Mouse (Mus musculus) liver, embryonic 13.5 days (tissue): Measurements from ENCODE around the gene Tmprss3. TPM values are rescaled to one million over a fixed set of nuclear protein-coding genes. Genes with fewer than 3 reads are reported as not detected.

Experiments used
- ATAC-seq: fragments of 200-750 bp; cut with Nextera tagmentation; 2 replicates; pipeline ENCODE4 v1.8.0; 2017; ENCODE audit warnings: low read depth, mild to moderate bottlenecking, moderate number of reproducible peaks, moderate library complexity
- DNase-seq: peaks from one replicate; pipeline ENCODE4 v3.0.0; 2022
- H3K27ac ChIP-seq: fragments of 300-500 bp; sonication (generic); 2 replicates; pipeline ENCODE4 v1.5.1; 2015; ENCODE audit warnings: moderate library complexity, mild to moderate bottlenecking, inconsistent platforms
- H3K27me3 ChIP-seq: fragments of 300-500 bp; sonication (generic); 2 replicates; pipeline ENCODE4 v1.6.1; 2015; ENCODE audit warnings: mild to moderate bottlenecking, inconsistent platforms
- H3K36me3 ChIP-seq: fragments of 300-500 bp; sonication (generic); 2 replicates; pipeline ENCODE4 v1.6.1; 2015; ENCODE audit warnings: mild to moderate bottlenecking, inconsistent platforms
- H3K4me1 ChIP-seq: fragments of 300-500 bp; sonication (generic); replicated peaks from 2 replicates; pipeline ENCODE4 v1.6.1; 2015; ENCODE audit warnings: inconsistent platforms
- H3K4me2 ChIP-seq: fragments of 300-500 bp; sonication (generic); 2 replicates; pipeline ENCODE4 v1.6.1; 2015; ENCODE audit warnings: inconsistent platforms, mild to moderate bottlenecking, moderate library complexity
- H3K4me3 ChIP-seq: fragments of 300-500 bp; sonication (generic); replicated peaks from 2 replicates; pipeline ENCODE4 v1.5.1; 2015; ENCODE audit warnings: mild to moderate bottlenecking, inconsistent platforms
- H3K9ac ChIP-seq: fragments of 300-500 bp; sonication (generic); 2 replicates; pipeline ENCODE4 v1.6.1; 2015; ENCODE audit warnings: mild to moderate bottlenecking, inconsistent platforms
- H3K9me3 ChIP-seq: fragments of 300-500 bp; sonication (generic); replicated peaks from 2 replicates; pipeline ENCODE4 v1.6.1; 2016; ENCODE audit warnings: inconsistent platforms
- WGBS: fragments of 180-500 bp; shearing (Covaris S2); methylation state at CpG from one replicate; pipeline ENCODE4 v1.1.7; 2015; ENCODE audit not compliant: insufficient replicate concordance; 5-methylcytosine and 5-hydroxymethylcytosine counted together
- polyA plus RNA-seq: library from polyadenylated mRNA; unstranded; fragments of >200 nt; fragmentation: Nextera tagmentation; extraction: Ambion mirVana; gene quantifications from 2 replicates; pipeline ENCODE4 v1.2.1, GENCODE M21; 2015

Tmprss3 gene
- polyA plus RNA-seq, 1 experiment from 2014 or later: 0.16 TPM

DNA sequence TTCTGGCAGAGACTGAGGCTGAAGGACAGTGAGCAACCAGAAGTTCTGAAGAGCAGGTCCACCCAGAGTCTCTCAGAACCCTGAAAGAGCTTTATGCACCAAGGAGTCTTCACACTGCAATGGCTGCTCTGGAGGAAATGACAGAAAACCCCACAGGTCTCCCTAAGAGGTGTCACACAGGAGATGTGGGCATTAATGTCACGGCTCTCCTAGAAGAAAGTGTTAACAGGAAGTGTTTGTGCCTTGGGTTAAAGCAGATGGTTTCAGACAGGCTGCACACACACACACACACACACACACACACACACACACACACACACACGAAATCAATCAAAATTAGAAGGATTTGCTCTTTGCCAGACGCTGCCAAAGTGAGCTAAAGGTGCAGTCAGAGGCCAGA lies 62.5 kb downstream of the Tmprss3 start:
- H3K4me2 ChIP-seq: no peak overlapping the region
- no peak overlapping the region for H3K9ac ChIP-seq
- no peak overlapping the region for H3K4me3 ChIP-seq
- 27% methylated on average over 3 of the region's 3 CpGs for WGBS
- DNase-seq (no peak), ATAC-seq (no peak)
- no peak overlapping the region for H3K27ac ChIP-seq
- no peaks in the 10 kb centered on the region for H3K36me3 ChIP-seq
- no peaks in the 10 kb centered on the region for H3K27me3 ChIP-seq
- H3K4me1 ChIP-seq: peaks cover 8% of the 10 kb centered on the region; the same call in 1 of the 2 replicates
- H3K9me3 ChIP-seq: no peaks in the 10 kb centered on the region

DNA sequence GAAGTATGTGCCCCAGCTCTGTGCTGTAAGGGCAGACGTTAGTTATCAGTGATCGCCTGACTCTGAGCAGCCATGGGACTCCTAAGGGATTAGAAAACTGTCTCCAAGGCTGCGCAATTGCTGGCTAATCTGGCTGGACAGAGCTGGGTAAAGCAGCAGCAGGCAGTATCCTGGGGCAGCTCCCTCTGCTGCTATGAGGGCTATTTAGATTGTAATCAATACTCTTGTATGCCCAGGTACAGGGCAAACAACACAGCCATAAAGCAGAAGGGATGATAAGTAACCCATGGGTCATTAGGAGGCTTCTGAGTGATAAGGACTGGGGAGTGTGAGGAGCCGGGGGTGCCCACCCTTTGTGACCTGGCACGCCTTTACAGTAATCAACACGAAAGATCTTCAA lies 63.9 kb downstream of the Tmprss3 start:
- Histone ChIP-seq H3K4me1 (peaks cover 8% of the 10 kb centered on the region; the same call in 1 of the 2 replicates), H3K27ac (no peak overlapping the region), H3K9me3 (no peaks in the 10 kb centered on the region), H3K27me3 (0 out of 2 replicates have a peak, but pooled peaks cover 4% of the 10 kb centered on the region), H3K36me3 (no peaks in the 10 kb centered on the region), H3K4me2 (no peak overlapping the region), H3K9ac (no peak overlapping the region), H3K4me3 (no peak overlapping the region)
- ATAC-seq: no peak
- DNase-seq: no peak
- 45% methylated on average over 6 of the region's 6 CpGs for WGBS

DNA sequence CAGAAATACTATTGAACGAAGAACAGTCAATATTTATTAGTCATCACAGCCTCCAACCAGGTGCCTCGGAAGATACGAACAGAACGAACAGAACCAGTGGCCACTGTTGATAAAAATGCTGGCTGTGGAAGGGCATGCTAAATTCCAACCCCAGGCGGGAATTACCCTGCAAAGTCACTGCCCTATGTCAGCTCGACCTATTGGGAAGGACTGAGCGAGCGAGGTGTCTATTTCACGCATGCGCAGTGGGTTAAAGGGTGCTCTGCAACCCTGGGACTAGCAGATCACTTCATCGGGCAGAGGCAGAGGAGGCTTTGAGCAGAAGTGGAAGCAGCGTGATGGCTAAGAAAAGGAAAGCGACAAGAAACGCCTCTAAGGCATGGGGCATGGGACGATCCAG lies 65.0 kb downstream of the Tmprss3 start:
- DNase-seq (no peak), ATAC-seq (peak; percentile 61)
- H3K36me3 ChIP-seq: no peaks in the 10 kb centered on the region
- 0 out of 2 replicates have a peak, but pooled peaks cover 4% of the 10 kb centered on the region for H3K27me3 ChIP-seq
- H3K9ac ChIP-seq: no peak overlapping the region
- peak overlapping the region; percentile 30; the same call in 1 of the 2 replicates for H3K4me2 ChIP-seq
- H3K9me3 ChIP-seq: no peaks in the 10 kb centered on the region
- peaks cover 8% of the 10 kb centered on the region; the same call in 1 of the 2 replicates for H3K4me1 ChIP-seq
- H3K27ac ChIP-seq: no peak overlapping the region
- 54% methylated on average over 15 of the region's 15 CpGs for WGBS
- H3K4me3 ChIP-seq: no peak overlapping the region

DNA sequence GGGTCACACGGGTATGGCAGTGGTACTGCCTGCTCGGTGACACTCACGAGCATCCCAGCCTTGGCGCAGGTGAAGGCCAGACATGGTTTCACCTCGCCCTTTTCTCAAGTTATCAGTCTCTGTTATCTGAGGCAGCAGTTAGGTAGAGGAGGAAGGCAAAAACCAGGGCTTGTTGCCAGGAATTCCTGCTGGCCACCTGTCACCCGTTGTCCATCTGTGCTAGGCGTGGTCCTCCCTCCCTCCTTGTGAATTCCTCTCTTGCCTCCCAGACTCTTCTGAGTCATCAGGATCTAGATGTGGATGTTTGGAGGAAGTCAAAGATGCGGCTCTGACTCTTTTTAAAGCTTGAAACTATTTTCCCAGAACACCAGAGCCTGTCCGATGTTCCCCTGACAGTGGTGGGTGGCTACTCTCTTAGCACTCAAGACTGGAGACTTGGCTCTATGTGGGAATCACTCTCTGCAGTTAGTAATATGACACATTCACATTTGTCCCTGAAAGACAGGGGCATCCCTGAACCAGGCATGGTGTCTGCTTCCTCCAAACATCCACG lies 67.4 kb downstream of the Tmprss3 start:
- 65% methylated on average over 10 of the region's 10 CpGs for WGBS
- ATAC-seq: no peak
- no peak for DNase-seq

DNA sequence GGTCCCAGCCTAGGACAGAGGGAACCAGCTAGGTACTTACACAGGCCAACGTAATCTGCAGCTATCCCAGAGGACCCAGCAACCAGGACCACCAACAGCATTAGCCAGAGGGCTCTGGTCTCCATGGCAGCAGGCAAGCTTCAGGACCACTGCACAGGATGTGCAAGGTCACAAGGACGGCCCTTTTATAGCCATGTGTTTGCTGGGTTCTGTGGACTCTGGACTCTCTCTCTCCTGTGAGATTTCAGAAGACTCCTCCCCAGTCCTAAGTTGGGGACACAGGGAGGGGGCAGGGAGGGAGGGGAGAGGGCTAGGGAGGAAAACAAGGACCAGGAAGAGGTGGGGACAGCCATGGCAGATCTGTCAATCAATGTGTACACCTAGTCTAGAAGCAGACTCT lies 69.3 kb downstream of the Tmprss3 start, which contains the start of gene Tff3:
Gene Tff3, minus strand, starts transcription at position 195 of the 400 bp plus-strand sequence.
- no peak for DNase-seq
- Histone ChIP-seq H3K9me3 (no peaks in the 10 kb centered on the region), H3K27ac (no peak within 1 kb of the TSS), H3K4me3 (no peak within 1 kb of the TSS), H3K4me1 (peaks cover 2% of the 10 kb centered on the region; the same call in 1 of the 2 replicates), H3K9ac (no peak within 1 kb of the TSS), H3K27me3 (peaks cover 13% of the 10 kb centered on the region; the same call in 1 of the 2 replicates), H3K4me2 (no peak within 1 kb of the TSS), H3K36me3 (no peaks in the 10 kb centered on the region)
- 27% methylated on average over 2 of the region's 2 CpGs for WGBS
- no peak; the same call in 1 of the 2 replicates for ATAC-seq

More for the DNA sequence above, 67.4 kb downstream of the Tmprss3 start:
- Histone ChIP-seq H3K36me3 (no peaks in the 10 kb centered on the region), H3K27ac (no peak overlapping the region), H3K4me2 (no peak overlapping the region), H3K9ac (no peak overlapping the region), H3K9me3 (no peaks in the 10 kb centered on the region), H3K4me3 (no peak overlapping the region), H3K27me3 (peaks cover 13% of the 10 kb centered on the region; the same call in 1 of the 2 replicates), H3K4me1 (peaks cover 8% of the 10 kb centered on the region; the same call in 1 of the 2 replicates)

Other genes with a start within 250 kb of the Tmprss3 start
- 0.12 and 0.14 TPM in 2 replicates for gene Umodl1, start 244.3 kb downstream of the Tmprss3 start, polyA plus RNA-seq
- gene Abcg1, start 141.3 kb downstream of the Tmprss3 start, polyA plus RNA-seq: 6.1 and 6.2 TPM in 2 replicates
- gene Tff3, start 69.3 kb downstream of the Tmprss3 start, polyA plus RNA-seq: 4.7 and 6.0 TPM in 2 replicates
- gene Tff2, start 54.7 kb downstream of the Tmprss3 start, polyA plus RNA-seq: not detected in 2 replicates
- 0.43 TPM in 1 of 2 replicates, not detected in the other for gene Tff1, start 33.7 kb downstream of the Tmprss3 start, polyA plus RNA-seq
- 18.8 and 19.9 TPM in 2 replicates for gene Ubash3a, start 8.9 kb upstream of the Tmprss3 start, polyA plus RNA-seq
- 0.19 and 0.20 TPM in 2 replicates for gene Rsph1, start 78.4 kb upstream of the Tmprss3 start, polyA plus RNA-seq
- 2.9 and 3.9 TPM in 2 replicates for gene Slc37a1, start 87.8 kb upstream of the Tmprss3 start, polyA plus RNA-seq
- gene Pde9a, start 187.2 kb upstream of the Tmprss3 start, polyA plus RNA-seq: 3.9 and 5.1 TPM in 2 replicates